Mouse (Mus musculus): ENCODE measurements around the gene Gm3336. TPM values are rescaled to one million over a fixed set of nuclear protein-coding genes. Genes with fewer than 3 reads are reported as not detected.

The Gm3336 gene
- 0.19 TPM in 1 of 2 replicates, not detected in the other for polyA plus RNA-seq (2015; fragmentation: Nextera tagmentation; extraction: Ambion mirVana)

DNA sequence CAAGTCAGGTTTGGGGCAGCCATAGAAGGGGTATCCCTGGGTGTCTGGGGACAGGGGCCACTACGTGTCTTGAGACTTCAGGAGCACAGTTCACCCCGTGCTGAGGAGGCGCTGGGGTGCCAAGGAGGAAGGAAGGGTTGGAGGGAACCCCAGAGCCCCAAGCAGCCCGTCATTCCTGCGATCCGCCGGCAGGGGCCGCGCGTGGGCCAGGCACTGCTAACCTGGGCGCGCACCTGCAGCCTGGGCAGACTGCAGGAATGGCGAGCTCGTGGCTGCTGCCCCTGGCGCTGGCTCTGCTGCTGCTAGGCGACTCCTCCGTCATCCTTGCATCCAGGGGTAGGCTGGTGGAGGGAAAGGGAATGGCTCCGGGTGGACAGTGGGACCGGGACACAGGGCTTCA lies at the start of gene Gm3336:
Gene Gm3336, plus strand, starts transcription at position 247 of the 400 bp plus-strand sequence.
- no peaks in the 10 kb centered on the region for H3K9me3 ChIP-seq (ENCODE audit: control insufficient read depth, low read length)
- ATAC-seq = 0 out of 2 replicates have a peak, but pooled peaks have one; percentile 6
- WGBS = 3% methylated on average over 19 of the region's 19 CpGs
- H3K4me2 ChIP-seq (ENCODE audit: low read length) = peak within 1 kb of the TSS; percentile 17; the same call in 1 of the 2 replicates
- no peak within 1 kb of the TSS for H3K27ac ChIP-seq (ENCODE audit: low read depth, low read length)
- H3K4me3 ChIP-seq (ENCODE audit: low read length) = no peak within 1 kb of the TSS
- H3K27me3 ChIP-seq (replicated peaks; ENCODE audit: control insufficient read depth, insufficient read depth, low read length) = no peaks in the 10 kb centered on the region; the same call in none of the 2 replicates
- no peaks in the 10 kb centered on the region; the same call in 1 of the 2 replicates for H3K4me1 ChIP-seq (ENCODE audit: control insufficient read depth, insufficient read depth, low read depth, low read length)
- no peaks in the 10 kb centered on the region for H3K36me3 ChIP-seq (ENCODE audit: control insufficient read depth, insufficient read depth, low read length)
- H3K9ac ChIP-seq (ENCODE audit: low read depth, low read length) = no peak within 1 kb of the TSS; the same call in 1 of the 2 replicates

GRCm38 (mm10) chr8:70671615-70672324 lies 46.6 kb upstream of the Gm3336 start:
- Histone ChIP-seq H3K27me3 (replicated peaks; ENCODE audit: control insufficient read depth, insufficient read depth, low read length) (no peaks in the 10 kb centered on the region), H3K9me3 (ENCODE audit: control insufficient read depth, low read length) (no peaks in the 10 kb centered on the region), H3K36me3 (ENCODE audit: control insufficient read depth, insufficient read depth, low read length) (no peaks in the 10 kb centered on the region), H3K27ac (ENCODE audit: low read depth, low read length) (no peak overlapping the region), H3K9ac (ENCODE audit: low read depth, low read length) (no peak overlapping the region), H3K4me1 (ENCODE audit: control insufficient read depth, insufficient read depth, low read depth, low read length) (peaks cover 12% of the 10 kb centered on the region), H3K4me2 (ENCODE audit: low read length) (no peak overlapping the region), H3K4me3 (ENCODE audit: low read length) (no peak overlapping the region)
- ATAC-seq = no peak
- WGBS = 54% methylated on average over 10 of the region's 10 CpGs

DNA sequence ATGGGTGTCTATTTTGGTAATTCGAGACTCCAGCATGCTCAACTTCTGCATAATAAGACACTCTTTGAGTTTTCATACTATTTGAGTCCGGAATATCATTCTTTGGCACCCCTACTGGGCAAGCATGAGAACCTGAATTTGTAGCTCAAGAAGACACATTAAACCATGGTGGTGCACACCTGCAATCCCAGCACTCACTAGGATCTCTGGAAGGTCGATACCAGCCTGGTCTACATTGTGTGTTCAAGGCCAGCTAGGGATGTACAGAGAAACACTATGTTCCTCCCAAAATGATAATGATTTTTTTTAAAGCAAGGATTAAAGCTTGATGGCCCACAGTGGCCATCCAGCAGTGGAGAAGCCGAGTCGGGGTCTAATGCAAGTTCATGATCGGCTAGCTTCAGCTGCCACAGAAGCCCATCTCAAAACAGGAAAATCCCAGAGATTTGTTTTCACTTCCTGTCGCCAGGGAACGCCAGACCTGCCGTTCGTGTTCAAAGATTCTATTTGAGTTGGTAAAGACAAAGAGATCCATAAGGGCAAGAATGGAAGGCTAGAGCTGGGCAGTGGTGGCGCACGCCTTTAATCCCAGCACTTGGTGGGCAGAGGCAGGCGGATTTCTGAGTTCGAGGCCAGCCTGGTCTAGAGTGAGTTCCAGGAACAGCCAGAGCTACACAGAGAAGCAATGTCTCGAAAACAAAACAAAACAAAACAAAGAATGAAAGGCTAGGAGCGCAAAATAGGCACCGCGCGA lies 45.8 kb upstream of the Gm3336 start:
- peak overlapping the region; percentile 64 for H3K4me2 ChIP-seq (ENCODE audit: low read length)
- 38% methylated on average over 19 of the region's 19 CpGs for WGBS
- peak overlapping the region; percentile 85 for H3K27ac ChIP-seq (ENCODE audit: low read depth, low read length)
- no peaks in the 10 kb centered on the region for H3K9me3 ChIP-seq (ENCODE audit: control insufficient read depth, low read length)
- no peaks in the 10 kb centered on the region for H3K36me3 ChIP-seq (ENCODE audit: control insufficient read depth, insufficient read depth, low read length)
- H3K4me1 ChIP-seq (ENCODE audit: control insufficient read depth, insufficient read depth, low read depth, low read length) = peaks cover 12% of the 10 kb centered on the region
- H3K4me3 ChIP-seq (ENCODE audit: low read length) = peak overlapping the region; percentile 71
- no peaks in the 10 kb centered on the region for H3K27me3 ChIP-seq (replicated peaks; ENCODE audit: control insufficient read depth, insufficient read depth, low read length)
- ATAC-seq = no peak
- peak overlapping the region; percentile 64 for H3K9ac ChIP-seq (ENCODE audit: low read depth, low read length)

DNA sequence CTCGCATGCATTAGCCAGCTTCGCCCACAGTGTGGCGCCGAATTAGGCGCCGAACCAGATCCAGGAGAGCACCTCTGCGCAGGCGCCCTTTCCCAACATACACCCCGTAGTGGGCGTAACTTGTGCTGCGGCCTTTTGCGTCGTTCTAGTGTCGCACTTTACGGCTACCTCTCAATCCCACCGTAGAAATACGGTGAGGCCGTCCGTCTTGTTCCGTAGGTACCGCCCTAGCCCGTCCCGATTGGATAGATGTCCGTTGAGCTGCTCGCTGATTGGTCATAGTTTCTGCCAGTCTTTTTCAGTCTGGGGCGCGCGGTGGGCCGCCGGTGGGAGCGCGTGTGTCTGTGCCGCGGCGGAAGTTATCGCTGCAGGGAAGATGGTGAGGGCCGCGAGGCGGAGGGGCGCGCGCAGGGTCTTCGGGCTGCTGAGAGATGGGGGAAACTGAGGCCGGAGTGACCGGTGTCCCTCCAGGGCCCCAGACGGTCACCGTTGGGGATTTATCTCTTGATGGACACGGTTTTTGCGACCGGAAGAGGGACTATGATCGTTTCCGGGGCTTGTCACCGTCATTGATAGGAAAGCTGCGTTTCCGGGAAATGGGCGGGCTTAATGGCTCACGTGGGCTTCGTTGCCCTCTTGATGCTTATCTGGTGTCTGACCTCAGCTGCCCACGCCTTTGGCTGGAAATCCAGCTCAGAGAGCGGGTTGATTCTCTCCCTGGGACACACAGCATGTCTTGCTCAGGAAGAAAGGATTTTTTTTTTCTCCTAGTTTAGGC lies 45.1 kb upstream of the Gm3336 start, which contains the start of gene Lsm4:
Gene Lsm4, plus strand, starts transcription at position 170 of the 778 bp plus-strand sequence.
- peak within 1 kb of the TSS; percentile 96 for H3K27ac ChIP-seq (ENCODE audit: low read depth, low read length)
- H3K9ac ChIP-seq (ENCODE audit: low read depth, low read length) = peak within 1 kb of the TSS; percentile 76
- WGBS = under 1% methylated on average over 60 of the region's 60 CpGs
- peak; percentile 98 for ATAC-seq
- peaks cover 12% of the 10 kb centered on the region for H3K4me1 ChIP-seq (ENCODE audit: control insufficient read depth, insufficient read depth, low read depth, low read length)
- H3K9me3 ChIP-seq (ENCODE audit: control insufficient read depth, low read length) = no peaks in the 10 kb centered on the region
- H3K36me3 ChIP-seq (ENCODE audit: control insufficient read depth, insufficient read depth, low read length) = no peaks in the 10 kb centered on the region; the same call in 1 of the 2 replicates
- peak within 1 kb of the TSS; percentile 71 for H3K4me3 ChIP-seq (ENCODE audit: low read length)
- peak within 1 kb of the TSS; percentile 85 for H3K4me2 ChIP-seq (ENCODE audit: low read length)
- H3K27me3 ChIP-seq (replicated peaks; ENCODE audit: control insufficient read depth, insufficient read depth, low read length) = no peaks in the 10 kb centered on the region

DNA sequence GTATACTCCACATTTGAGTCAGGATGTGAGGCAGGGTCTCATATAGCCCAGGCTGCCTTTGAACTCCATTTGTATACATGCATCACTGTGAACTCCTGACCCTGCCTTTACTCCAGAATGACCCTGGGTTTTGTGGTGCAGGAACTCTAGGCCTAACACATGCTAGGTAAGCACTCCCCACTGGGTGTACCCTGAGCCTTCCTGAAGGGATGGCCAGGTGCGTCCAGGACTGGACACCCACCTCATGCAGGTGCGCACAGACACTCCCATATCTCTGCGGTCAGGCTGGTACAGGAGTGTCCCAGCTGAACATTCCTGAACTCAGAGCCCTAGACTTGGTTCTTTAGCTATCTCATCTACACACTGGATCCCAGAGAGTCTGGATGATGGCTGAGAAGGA lies 44.2 kb upstream of the Gm3336 start:
- peak overlapping the region; percentile 76 for H3K9ac ChIP-seq (ENCODE audit: low read depth, low read length)
- 96% methylated on average over 3 of the region's 3 CpGs for WGBS
- no peaks in the 10 kb centered on the region for H3K9me3 ChIP-seq (ENCODE audit: control insufficient read depth, low read length)
- no peaks in the 10 kb centered on the region; the same call in 1 of the 2 replicates for H3K36me3 ChIP-seq (ENCODE audit: control insufficient read depth, insufficient read depth, low read length)
- peak overlapping the region; percentile 96 for H3K27ac ChIP-seq (ENCODE audit: low read depth, low read length)
- peaks cover 12% of the 10 kb centered on the region for H3K4me1 ChIP-seq (ENCODE audit: control insufficient read depth, insufficient read depth, low read depth, low read length)
- no peak for ATAC-seq
- no peaks in the 10 kb centered on the region for H3K27me3 ChIP-seq (replicated peaks; ENCODE audit: control insufficient read depth, insufficient read depth, low read length)
- H3K4me2 ChIP-seq (ENCODE audit: low read length) = peak overlapping the region; percentile 85
- peak overlapping the region; percentile 71 for H3K4me3 ChIP-seq (ENCODE audit: low read length)

DNA sequence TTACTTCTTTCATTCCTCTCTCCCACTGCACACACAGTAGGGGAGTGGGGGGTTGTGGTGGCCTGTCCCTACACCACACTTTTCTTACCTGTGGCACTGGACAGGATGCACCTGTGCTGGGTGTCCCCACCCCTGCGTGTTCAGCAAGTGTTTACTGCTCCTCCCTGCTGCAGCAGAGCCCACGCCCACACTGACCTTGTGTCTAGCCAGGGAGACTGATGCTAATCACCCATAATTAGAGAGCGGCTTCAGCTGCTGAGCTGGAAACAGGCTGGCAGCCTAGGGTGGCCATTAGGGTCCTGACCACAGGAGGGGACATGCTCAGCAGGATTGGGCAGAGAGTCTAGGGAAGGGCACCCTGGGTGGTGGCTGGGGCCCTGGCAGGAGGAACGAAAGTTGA lies 43.6 kb upstream of the Gm3336 start:
- Histone ChIP-seq H3K9ac (ENCODE audit: low read depth, low read length) (no peak overlapping the region; the same call in 1 of the 2 replicates), H3K36me3 (ENCODE audit: control insufficient read depth, insufficient read depth, low read length) (no peaks in the 10 kb centered on the region; the same call in 1 of the 2 replicates), H3K27ac (ENCODE audit: low read depth, low read length) (peak overlapping the region; percentile 12; the same call in 1 of the 2 replicates), H3K4me3 (ENCODE audit: low read length) (no peak overlapping the region), H3K4me1 (ENCODE audit: control insufficient read depth, insufficient read depth, low read depth, low read length) (peaks cover 12% of the 10 kb centered on the region), H3K27me3 (replicated peaks; ENCODE audit: control insufficient read depth, insufficient read depth, low read length) (no peaks in the 10 kb centered on the region), H3K4me2 (ENCODE audit: low read length) (peak overlapping the region; percentile 85), H3K9me3 (ENCODE audit: control insufficient read depth, low read length) (no peaks in the 10 kb centered on the region)
- no peak for ATAC-seq
- 94% methylated on average over 4 of the region's 4 CpGs for whole genome bisulfite sequencing

DNA sequence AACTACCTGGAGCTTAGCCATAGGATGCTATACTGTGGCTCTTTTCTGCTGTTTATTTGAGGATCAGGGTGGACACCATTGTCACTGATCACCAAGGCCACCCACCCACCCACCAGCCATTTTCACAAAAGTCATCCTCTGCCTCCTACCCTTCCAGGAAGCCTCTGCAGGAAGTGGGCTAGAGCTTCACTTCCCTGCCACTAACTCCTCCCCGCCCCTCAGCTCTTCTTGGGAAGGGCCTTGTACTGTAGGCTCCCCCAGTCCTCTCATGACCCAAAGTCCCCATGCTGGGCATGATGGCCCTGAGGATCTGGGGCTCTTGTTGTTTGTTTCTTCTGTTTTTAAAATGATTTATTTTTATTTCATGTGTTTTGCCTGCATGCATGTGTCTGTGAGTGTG lies 43.0 kb upstream of the Gm3336 start:
- Histone ChIP-seq H3K9ac (ENCODE audit: low read depth, low read length) (no peak overlapping the region), H3K27ac (ENCODE audit: low read depth, low read length) (no peak overlapping the region), H3K4me1 (ENCODE audit: control insufficient read depth, insufficient read depth, low read depth, low read length) (peaks cover 12% of the 10 kb centered on the region), H3K36me3 (ENCODE audit: control insufficient read depth, insufficient read depth, low read length) (no peaks in the 10 kb centered on the region; the same call in 1 of the 2 replicates), H3K9me3 (ENCODE audit: control insufficient read depth, low read length) (no peaks in the 10 kb centered on the region), H3K27me3 (replicated peaks; ENCODE audit: control insufficient read depth, insufficient read depth, low read length) (no peaks in the 10 kb centered on the region), H3K4me3 (ENCODE audit: low read length) (no peak overlapping the region), H3K4me2 (ENCODE audit: low read length) (no peak overlapping the region)
- WGBS = 100% methylated on average over 1 of the region's 1 CpGs
- no peak for ATAC-seq

DNA sequence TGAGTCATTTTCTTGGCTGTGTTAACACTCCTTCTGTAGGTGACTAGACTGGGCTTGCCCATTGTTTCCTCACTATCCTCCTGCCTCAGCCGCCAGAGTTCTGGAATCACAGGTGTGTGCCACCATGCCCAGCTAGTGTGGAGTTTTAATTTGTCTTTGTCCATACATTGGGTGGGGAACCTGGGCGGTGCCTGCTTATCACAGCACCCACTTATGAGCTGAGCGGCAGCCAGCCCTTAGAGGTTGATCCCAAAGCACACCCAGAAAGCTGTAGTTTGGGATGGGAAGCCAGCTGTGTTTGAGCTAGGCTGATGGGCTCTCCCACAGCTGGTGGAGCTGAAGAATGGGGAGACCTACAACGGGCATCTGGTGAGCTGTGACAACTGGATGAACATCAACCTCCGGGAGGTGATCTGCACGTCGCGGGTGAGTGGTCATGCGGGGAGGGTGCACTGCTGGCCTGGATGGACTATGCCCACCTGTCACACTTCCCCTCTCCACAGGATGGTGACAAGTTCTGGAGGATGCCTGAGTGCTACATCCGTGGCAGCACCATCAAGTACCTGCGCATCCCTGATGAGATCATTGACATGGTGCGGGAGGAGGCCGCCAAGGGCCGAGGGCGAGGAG lies 40.8 kb upstream of the Gm3336 start:
- Histone ChIP-seq H3K9ac (ENCODE audit: low read depth, low read length) (0 out of 2 replicates have a peak overlapping the region, but pooled peaks have one; percentile 3), H3K9me3 (ENCODE audit: control insufficient read depth, low read length) (no peaks in the 10 kb centered on the region), H3K4me3 (ENCODE audit: low read length) (no peak overlapping the region), H3K4me2 (ENCODE audit: low read length) (no peak overlapping the region), H3K36me3 (ENCODE audit: control insufficient read depth, insufficient read depth, low read length) (no peaks in the 10 kb centered on the region; the same call in 1 of the 2 replicates), H3K27ac (ENCODE audit: low read depth, low read length) (no peak overlapping the region), H3K27me3 (replicated peaks; ENCODE audit: control insufficient read depth, insufficient read depth, low read length) (no peaks in the 10 kb centered on the region), H3K4me1 (ENCODE audit: control insufficient read depth, insufficient read depth, low read depth, low read length) (peaks cover 12% of the 10 kb centered on the region)
- 93% methylated on average over 15 of the region's 15 CpGs for WGBS
- no peak for ATAC-seq
